Mouse (Mus musculus): ENCODE measurements around the gene Mepe. TPM values are rescaled to one million over a fixed set of nuclear protein-coding genes. Genes with fewer than 3 reads are reported as not detected.

Gene Mepe
- polyA plus RNA-seq, 1 experiment from 2014 or later: not detected

DNA sequence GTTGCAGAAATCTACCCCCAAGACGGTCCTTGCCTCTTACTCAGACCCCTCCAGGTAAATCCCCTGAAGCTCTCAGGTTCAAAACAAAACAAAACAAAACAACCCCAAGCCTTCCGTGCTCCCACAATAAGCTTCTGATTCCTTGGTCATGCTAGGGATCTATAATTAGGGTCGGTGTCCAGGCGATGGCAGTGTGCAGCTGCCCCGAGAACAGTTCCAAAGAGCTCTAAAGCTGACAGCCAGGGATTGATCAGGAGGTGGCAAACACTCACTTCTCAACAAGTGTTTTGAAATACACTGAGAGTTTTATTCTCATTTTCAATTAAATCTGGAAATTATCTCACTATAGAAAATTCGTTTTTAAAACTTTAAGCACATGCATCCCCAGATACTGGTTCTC is 17.8 kb downstream of the Mepe start:
- ATAC-seq (ENCODE audit: insufficient read depth, low FRiP score): no peak
- no peaks in the 10 kb centered on the region for H3K9me3 ChIP-seq (replicated peaks; ENCODE audit: control insufficient read depth, low read length)
- H3K36me3 ChIP-seq (ENCODE audit: control insufficient read depth, insufficient read depth, low read length): no peaks in the 10 kb centered on the region
- no peak overlapping the region for H3K9ac ChIP-seq (ENCODE audit: low read length)
- no peaks in the 10 kb centered on the region for H3K27me3 ChIP-seq (ENCODE audit: control insufficient read depth, insufficient read depth, low read length)
- H3K4me1 ChIP-seq (ENCODE audit: control insufficient read depth, insufficient read depth, low read length): no peaks in the 10 kb centered on the region
- WGBS: 41% methylated on average over 6 of the region's 6 CpGs
- H3K4me2 ChIP-seq (ENCODE audit: low read depth, low read length): no peak overlapping the region
- no peak overlapping the region for H3K4me3 ChIP-seq (replicated peaks; ENCODE audit: low read length)
- no peak overlapping the region for H3K27ac ChIP-seq (ENCODE audit: low read length)

DNA sequence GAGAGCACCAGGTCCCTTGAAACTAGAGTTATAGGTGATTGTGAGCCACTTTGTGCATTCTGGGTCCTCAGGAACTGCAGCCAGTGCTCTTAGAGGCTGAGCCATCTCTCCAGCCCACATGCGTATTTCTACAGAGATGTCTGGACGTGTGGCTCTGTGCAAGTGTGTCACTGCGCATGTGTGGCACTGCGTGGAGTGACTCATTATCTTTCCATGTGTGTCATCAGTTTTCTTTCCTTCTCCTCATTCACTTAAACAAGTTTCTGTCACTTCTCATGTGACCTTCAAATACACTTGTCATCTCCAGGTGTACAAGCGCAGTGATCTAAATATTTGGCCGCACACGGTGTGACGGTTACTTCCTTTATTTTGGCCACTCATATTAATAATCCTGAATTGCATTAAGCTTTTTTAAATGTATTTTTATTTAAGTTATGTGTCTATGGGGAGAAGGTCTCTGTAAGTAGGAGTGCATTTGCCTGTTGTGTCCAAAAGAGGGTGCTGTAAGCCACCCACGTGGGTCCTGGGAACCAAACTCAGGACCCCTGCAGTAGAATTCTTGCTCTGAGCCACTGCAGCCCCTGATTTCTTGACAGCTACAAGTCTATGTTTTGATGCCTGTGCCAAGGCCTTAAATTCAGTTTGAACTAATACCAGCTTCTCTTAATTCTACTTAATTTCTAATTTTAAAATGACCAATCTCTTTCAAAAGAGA is 19.6 kb downstream of the Mepe start:
- H3K9me3 ChIP-seq (replicated peaks; ENCODE audit: control insufficient read depth, low read length): no peaks in the 10 kb centered on the region
- ATAC-seq (ENCODE audit: insufficient read depth, low FRiP score): no peak
- H3K36me3 ChIP-seq (ENCODE audit: control insufficient read depth, insufficient read depth, low read length): no peaks in the 10 kb centered on the region
- 63% methylated on average over 9 of the region's 9 CpGs for WGBS
- no peaks in the 10 kb centered on the region for H3K4me1 ChIP-seq (ENCODE audit: control insufficient read depth, insufficient read depth, low read length)
- no peak overlapping the region for H3K4me2 ChIP-seq (ENCODE audit: low read depth, low read length)
- no peak overlapping the region for H3K27ac ChIP-seq (ENCODE audit: low read length)
- no peak overlapping the region for H3K9ac ChIP-seq (ENCODE audit: low read length)
- no peak overlapping the region for H3K4me3 ChIP-seq (replicated peaks; ENCODE audit: low read length)
- H3K27me3 ChIP-seq (ENCODE audit: control insufficient read depth, insufficient read depth, low read length): no peaks in the 10 kb centered on the region

DNA sequence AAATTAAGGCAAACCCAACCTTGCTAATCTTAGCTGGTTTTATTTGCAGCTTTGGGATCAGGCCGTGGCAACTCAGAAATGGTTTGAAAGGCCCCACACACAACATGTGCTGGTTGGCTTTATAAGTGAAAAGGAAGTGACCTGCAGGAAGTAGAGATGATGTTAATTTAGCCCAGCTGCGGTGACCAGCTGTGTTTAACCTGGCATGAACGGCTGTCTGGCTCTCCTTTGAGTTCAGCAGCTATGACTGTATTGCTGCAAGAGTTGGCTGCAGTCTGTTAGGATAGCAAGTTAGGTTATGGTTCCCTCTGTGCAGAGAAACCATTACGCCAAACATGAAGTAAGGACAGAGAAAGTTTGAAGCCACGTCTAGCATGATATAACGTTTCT is 20.1 kb downstream of the Mepe start:
- Histone ChIP-seq H3K36me3 (ENCODE audit: control insufficient read depth, insufficient read depth, low read length) (no peaks in the 10 kb centered on the region), H3K27ac (ENCODE audit: low read length) (no peak overlapping the region), H3K4me2 (ENCODE audit: low read depth, low read length) (no peak overlapping the region), H3K9me3 (replicated peaks; ENCODE audit: control insufficient read depth, low read length) (no peaks in the 10 kb centered on the region), H3K9ac (ENCODE audit: low read length) (no peak overlapping the region), H3K27me3 (ENCODE audit: control insufficient read depth, insufficient read depth, low read length) (no peaks in the 10 kb centered on the region), H3K4me1 (ENCODE audit: control insufficient read depth, insufficient read depth, low read length) (no peaks in the 10 kb centered on the region), H3K4me3 (replicated peaks; ENCODE audit: low read length) (no peak overlapping the region)
- no peak for ATAC-seq (ENCODE audit: insufficient read depth, low FRiP score)
- WGBS: 71% methylated on average over 6 of the region's 6 CpGs

DNA sequence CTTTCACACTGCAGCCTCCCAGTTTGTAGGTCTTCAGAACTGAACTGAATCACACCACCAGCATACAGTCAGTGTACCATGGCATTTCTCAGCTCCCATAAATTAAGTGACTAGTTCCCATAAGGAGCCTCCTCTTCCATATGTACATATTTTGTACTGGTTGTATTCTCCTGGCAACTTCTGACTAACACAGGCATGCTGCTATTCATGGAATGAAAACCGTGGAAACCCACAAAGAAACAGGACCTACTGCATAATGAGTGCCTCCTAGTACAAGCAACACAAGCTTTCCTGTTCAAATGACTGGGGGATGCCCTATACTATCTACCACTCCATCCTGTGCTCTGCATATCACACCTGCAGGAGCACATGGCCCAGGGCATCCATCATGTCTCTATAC is 25.9 kb downstream of the Mepe start:
- H3K36me3 ChIP-seq (ENCODE audit: control insufficient read depth, insufficient read depth, low read length): no peaks in the 10 kb centered on the region
- no peak overlapping the region for H3K27ac ChIP-seq (ENCODE audit: low read length)
- WGBS: 68% methylated on average over 1 of the region's 1 CpGs

DNA sequence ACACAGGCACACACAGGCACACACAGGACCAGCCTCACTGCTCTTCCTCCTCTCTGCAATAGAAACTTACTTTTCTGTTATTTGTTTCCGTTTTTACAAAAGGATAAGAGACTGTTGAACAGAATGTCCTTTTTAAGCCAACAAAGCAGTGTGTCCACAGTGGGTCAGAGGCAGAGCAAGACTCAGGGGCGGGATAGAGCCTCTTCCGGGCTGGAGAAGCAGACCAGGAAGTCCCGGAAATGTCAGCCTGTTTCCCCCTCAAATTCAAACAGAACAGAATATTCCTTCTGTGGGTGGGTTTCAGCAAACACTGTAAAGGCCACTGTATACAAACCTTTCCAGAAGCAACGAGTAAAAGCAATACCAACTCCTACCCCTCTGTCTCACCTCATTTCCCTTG is 26.7 kb downstream of the Mepe start:
- Histone ChIP-seq H3K27me3 (ENCODE audit: control insufficient read depth, insufficient read depth, low read length) (no peaks in the 10 kb centered on the region), H3K9me3 (replicated peaks; ENCODE audit: control insufficient read depth, low read length) (no peaks in the 10 kb centered on the region), H3K27ac (ENCODE audit: low read length) (no peak overlapping the region), H3K4me3 (replicated peaks; ENCODE audit: low read length) (no peak overlapping the region), H3K4me1 (ENCODE audit: control insufficient read depth, insufficient read depth, low read length) (no peaks in the 10 kb centered on the region), H3K4me2 (ENCODE audit: low read depth, low read length) (no peak overlapping the region), H3K36me3 (ENCODE audit: control insufficient read depth, insufficient read depth, low read length) (no peaks in the 10 kb centered on the region), H3K9ac (ENCODE audit: low read length) (no peak overlapping the region)
- no peak for ATAC-seq (ENCODE audit: insufficient read depth, low FRiP score)
- WGBS: 49% methylated on average over 5 of the region's 5 CpGs

More for the DNA sequence above, 25.9 kb downstream of the Mepe start:
- Histone ChIP-seq H3K27me3 (ENCODE audit: control insufficient read depth, insufficient read depth, low read length) (no peaks in the 10 kb centered on the region), H3K9ac (ENCODE audit: low read length) (no peak overlapping the region), H3K4me2 (ENCODE audit: low read depth, low read length) (no peak overlapping the region), H3K4me3 (replicated peaks; ENCODE audit: low read length) (no peak overlapping the region), H3K4me1 (ENCODE audit: control insufficient read depth, insufficient read depth, low read length) (no peaks in the 10 kb centered on the region), H3K9me3 (replicated peaks; ENCODE audit: control insufficient read depth, low read length) (no peaks in the 10 kb centered on the region)
- no peak for ATAC-seq (ENCODE audit: insufficient read depth, low FRiP score)

DNA sequence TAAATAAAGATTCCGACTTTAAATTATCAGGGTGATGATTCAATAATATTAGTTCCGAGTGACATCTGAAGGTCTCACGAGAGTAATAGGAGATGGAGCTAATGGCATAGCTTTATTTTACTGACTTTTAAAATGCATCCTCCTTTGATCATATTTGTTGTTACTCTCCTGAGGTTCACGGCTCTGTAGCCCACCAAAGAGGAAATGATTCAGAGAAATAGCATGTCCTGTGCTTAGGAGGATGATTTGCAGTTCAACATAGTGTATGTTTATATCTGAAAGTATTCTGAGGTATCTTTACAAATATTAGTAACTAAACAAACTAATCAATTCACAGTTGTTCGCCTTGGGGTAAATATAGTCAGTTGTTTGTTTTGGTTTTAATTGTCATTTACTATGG is 32.4 kb downstream of the Mepe start:
- Histone ChIP-seq H3K9ac (ENCODE audit: low read length) (no peak overlapping the region), H3K4me2 (ENCODE audit: low read depth, low read length) (no peak overlapping the region), H3K27ac (ENCODE audit: low read length) (no peak overlapping the region), H3K36me3 (ENCODE audit: control insufficient read depth, insufficient read depth, low read length) (no peaks in the 10 kb centered on the region), H3K9me3 (replicated peaks; ENCODE audit: control insufficient read depth, low read length) (no peaks in the 10 kb centered on the region), H3K4me1 (ENCODE audit: control insufficient read depth, insufficient read depth, low read length) (no peaks in the 10 kb centered on the region), H3K4me3 (replicated peaks; ENCODE audit: low read length) (no peak overlapping the region), H3K27me3 (ENCODE audit: control insufficient read depth, insufficient read depth, low read length) (no peaks in the 10 kb centered on the region)
- no peak for ATAC-seq (ENCODE audit: insufficient read depth, low FRiP score)
- WGBS: 70% methylated on average over 5 of the region's 5 CpGs

DNA sequence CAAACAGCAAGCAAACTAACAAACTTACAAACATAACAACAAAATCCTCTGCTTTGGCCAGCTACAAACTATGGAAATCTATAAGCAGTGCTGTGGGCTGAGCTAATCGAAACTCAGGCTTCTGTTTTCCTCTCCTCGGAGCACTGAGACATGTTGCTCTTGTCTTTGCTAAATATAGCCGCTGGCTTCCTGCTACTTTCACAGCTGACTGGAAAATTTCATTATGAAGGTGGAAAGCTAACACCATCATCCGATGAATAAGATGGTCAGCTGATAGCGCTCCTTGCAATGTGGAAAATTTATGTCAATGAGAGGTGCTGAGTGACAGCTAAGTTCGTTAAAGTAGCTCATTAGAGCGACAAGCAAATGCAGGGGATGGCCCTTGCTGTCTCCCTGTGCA is 33.5 kb downstream of the Mepe start:
- H3K27ac ChIP-seq (ENCODE audit: low read length): no peak overlapping the region
- no peak overlapping the region for H3K4me2 ChIP-seq (ENCODE audit: low read depth, low read length)
- H3K4me3 ChIP-seq (replicated peaks; ENCODE audit: low read length): no peak overlapping the region
- H3K27me3 ChIP-seq (ENCODE audit: control insufficient read depth, insufficient read depth, low read length): no peaks in the 10 kb centered on the region
- no peak for ATAC-seq (ENCODE audit: insufficient read depth, low FRiP score)
- no peaks in the 10 kb centered on the region for H3K4me1 ChIP-seq (ENCODE audit: control insufficient read depth, insufficient read depth, low read length)
- 53% methylated on average over 7 of the region's 7 CpGs for WGBS
- H3K36me3 ChIP-seq (ENCODE audit: control insufficient read depth, insufficient read depth, low read length): no peaks in the 10 kb centered on the region
- no peak overlapping the region for H3K9ac ChIP-seq (ENCODE audit: low read length)
- H3K9me3 ChIP-seq (replicated peaks; ENCODE audit: control insufficient read depth, low read length): no peaks in the 10 kb centered on the region

DNA sequence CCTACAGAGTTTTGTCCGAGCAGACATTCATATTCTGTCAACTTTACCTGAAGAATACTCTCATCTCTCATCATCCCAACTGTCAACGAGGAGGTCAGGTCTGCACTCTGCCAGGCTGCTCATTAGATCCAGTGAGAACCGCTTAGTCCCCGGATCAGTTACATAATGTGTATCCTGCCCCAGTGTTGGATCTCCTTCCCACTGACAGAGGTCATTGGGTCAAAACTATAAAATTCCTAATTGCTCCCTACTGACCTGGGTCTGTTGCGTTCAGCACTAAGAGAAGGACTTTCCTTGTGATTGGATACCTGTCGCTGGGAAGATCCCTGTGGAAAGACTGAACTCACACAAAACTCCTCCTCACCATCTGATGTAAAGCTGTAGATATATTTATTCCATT is 34.1 kb downstream of the Mepe start:
- no peak overlapping the region for H3K4me2 ChIP-seq (ENCODE audit: low read depth, low read length)
- 45% methylated on average over 6 of the region's 6 CpGs for WGBS
- H3K9me3 ChIP-seq (replicated peaks; ENCODE audit: control insufficient read depth, low read length): no peaks in the 10 kb centered on the region
- no peaks in the 10 kb centered on the region for H3K27me3 ChIP-seq (ENCODE audit: control insufficient read depth, insufficient read depth, low read length)
- H3K36me3 ChIP-seq (ENCODE audit: control insufficient read depth, insufficient read depth, low read length): no peaks in the 10 kb centered on the region
- no peak for ATAC-seq (ENCODE audit: insufficient read depth, low FRiP score)
- no peak overlapping the region for H3K9ac ChIP-seq (ENCODE audit: low read length)
- H3K27ac ChIP-seq (ENCODE audit: low read length): no peak overlapping the region
- H3K4me3 ChIP-seq (replicated peaks; ENCODE audit: low read length): no peak overlapping the region
- H3K4me1 ChIP-seq (ENCODE audit: control insufficient read depth, insufficient read depth, low read length): no peaks in the 10 kb centered on the region

DNA sequence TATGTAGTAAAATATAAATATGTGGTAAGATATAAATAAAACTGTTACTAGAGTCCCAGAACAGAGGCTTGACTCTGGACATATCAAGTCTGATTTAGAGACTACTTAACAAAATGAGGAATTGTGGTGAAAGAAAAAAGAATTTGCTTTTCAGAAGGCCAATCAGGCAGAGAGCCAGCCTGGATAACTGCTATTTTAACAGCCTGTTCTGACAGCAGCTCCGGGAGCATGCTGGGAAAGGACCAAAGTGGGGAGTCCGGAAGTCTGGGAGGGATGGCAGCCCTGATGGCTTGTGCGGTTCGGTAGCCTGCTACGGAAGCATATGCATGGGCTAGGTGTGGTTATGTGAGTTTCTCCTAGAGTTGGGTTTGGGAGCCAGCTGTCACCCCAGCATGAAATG is 45.5 kb downstream of the Mepe start:
- Histone ChIP-seq H3K4me1 (ENCODE audit: control insufficient read depth, insufficient read depth, low read length) (peaks cover 14% of the 10 kb centered on the region), H3K27me3 (ENCODE audit: control insufficient read depth, insufficient read depth, low read length) (no peaks in the 10 kb centered on the region), H3K36me3 (ENCODE audit: control insufficient read depth, insufficient read depth, low read length) (no peaks in the 10 kb centered on the region), H3K27ac (ENCODE audit: low read length) (no peak overlapping the region), H3K9me3 (replicated peaks; ENCODE audit: control insufficient read depth, low read length) (no peaks in the 10 kb centered on the region), H3K9ac (ENCODE audit: low read length) (no peak overlapping the region), H3K4me2 (ENCODE audit: low read depth, low read length) (no peak overlapping the region), H3K4me3 (replicated peaks; ENCODE audit: low read length) (no peak overlapping the region)
- 86% methylated on average over 5 of the region's 5 CpGs for WGBS
- no peak for ATAC-seq (ENCODE audit: insufficient read depth, low FRiP score)
